Mouse (Mus musculus) brown adipose tissue, adult 24 weeks (tissue): Measurements from ENCODE around the gene Sfrp5. TPM values are rescaled to one million over a fixed set of nuclear protein-coding genes. Genes with fewer than 3 reads are reported as not detected.

Experiments
- H3K27ac ChIP-seq: fragments of 200-500 bp; replicated peaks from 2 replicates; pipeline ENCODE4 v1.5.1; 2012; ENCODE audit warnings: low read depth, mild to moderate bottlenecking, low read length
- H3K4me1 ChIP-seq: fragments of 200-500 bp; 2 replicates; pipeline ENCODE4 v1.6.1; 2012; ENCODE audit warnings: low read length, mixed read lengths; ENCODE audit not compliant: control insufficient read depth, insufficient read depth, insufficient read length
- H3K4me3 ChIP-seq: fragments of 200-500 bp; 2 replicates; pipeline ENCODE4 v1.5.1; 2012; ENCODE audit warnings: low read depth, mild to moderate bottlenecking, low read length, moderate library complexity; ENCODE audit not compliant: insufficient read depth
- polyA plus RNA-seq: library from polyadenylated mRNA; stranded (reverse); fragments of >200 nt; gene quantifications from 2 replicates; pipeline ENCODE4 v1.2.4, GENCODE M21; 2012; ENCODE audit not compliant: missing spikeins, insufficient read depth, insufficient read length

Gene Sfrp5
- 2.8 and 4.7 TPM in 2 replicates for polyA plus RNA-seq

- Histone ChIP-seq H3K4me1 (no peaks in the 10 kb centered on the region), H3K4me3 (no peak within 1 kb of the TSS), H3K27ac (no peak within 1 kb of the TSS)
Measured at GRCm38 (mm10) chr19:42201696-42202381, at the start of gene Sfrp5. Gene Sfrp5 (minus strand): TSS chr19:42202252.

- no peaks in the 10 kb centered on the region for H3K4me1 ChIP-seq
- H3K27ac ChIP-seq = no peak overlapping the region
- H3K4me3 ChIP-seq = no peak overlapping the region
Measured at GRCm38 (mm10) chr19:42249976-42250914, 48.2 kb upstream of the Sfrp5 start.

- Histone ChIP-seq H3K27ac (no peak within 1 kb of the TSS), H3K4me1 (no peaks in the 10 kb centered on the region), H3K4me3 (no peak within 1 kb of the TSS)
Measured at GRCm38 (mm10) chr19:42247519-42247918, 45.5 kb upstream of the Sfrp5 start, which contains the start of gene Golga7b. Gene Golga7b (plus strand): TSS chr19:42247574.

GRCm38 (mm10) chr19:42246626-42247025 is 44.6 kb upstream of the Sfrp5 start:
- no peak overlapping the region for H3K4me3 ChIP-seq
- H3K27ac ChIP-seq = no peak overlapping the region
- no peaks in the 10 kb centered on the region for H3K4me1 ChIP-seq

- no peak overlapping the region for H3K4me3 ChIP-seq
- H3K4me1 ChIP-seq = no peaks in the 10 kb centered on the region
- no peak overlapping the region for H3K27ac ChIP-seq
Measured at GRCm38 (mm10) chr19:42243401-42243800, 41.3 kb upstream of the Sfrp5 start.

- Histone ChIP-seq H3K4me3 (no peak overlapping the region), H3K4me1 (no peaks in the 10 kb centered on the region), H3K27ac (no peak overlapping the region)
Measured at GRCm38 (mm10) chr19:42240881-42241280, 38.8 kb upstream of the Sfrp5 start.

GRCm38 (mm10) chr19:42238341-42238715 is 36.3 kb upstream of the Sfrp5 start:
- H3K4me1 ChIP-seq = no peaks in the 10 kb centered on the region
- H3K4me3 ChIP-seq = no peak overlapping the region
- no peak overlapping the region for H3K27ac ChIP-seq

- Histone ChIP-seq H3K4me3 (no peak overlapping the region), H3K27ac (no peak overlapping the region), H3K4me1 (no peaks in the 10 kb centered on the region)
Measured at GRCm38 (mm10) chr19:42237602-42238340, 35.7 kb upstream of the Sfrp5 start.

GRCm38 (mm10) chr19:42230986-42231385 is 28.9 kb upstream of the Sfrp5 start:
- no peak overlapping the region for H3K27ac ChIP-seq
- H3K4me1 ChIP-seq = no peaks in the 10 kb centered on the region
- H3K4me3 ChIP-seq = no peak overlapping the region

GRCm38 (mm10) chr19:42230288-42230568 is 28.2 kb upstream of the Sfrp5 start:
- Histone ChIP-seq H3K4me1 (no peaks in the 10 kb centered on the region), H3K27ac (no peak overlapping the region), H3K4me3 (no peak overlapping the region)

GRCm38 (mm10) chr19:42229499-42230287 is 27.6 kb upstream of the Sfrp5 start:
- H3K4me1 ChIP-seq = no peaks in the 10 kb centered on the region
- no peak overlapping the region for H3K27ac ChIP-seq
- no peak overlapping the region for H3K4me3 ChIP-seq

- H3K4me3 ChIP-seq = no peak overlapping the region
- no peak overlapping the region for H3K27ac ChIP-seq
- no peaks in the 10 kb centered on the region for H3K4me1 ChIP-seq
Measured at GRCm38 (mm10) chr19:42226451-42226850, 24.4 kb upstream of the Sfrp5 start.

- H3K4me3 ChIP-seq = no peak overlapping the region
- no peak overlapping the region for H3K27ac ChIP-seq
- H3K4me1 ChIP-seq = no peaks in the 10 kb centered on the region
Measured at GRCm38 (mm10) chr19:42217374-42217763, 15.3 kb upstream of the Sfrp5 start.

GRCm38 (mm10) chr19:42216699-42217373 is 14.8 kb upstream of the Sfrp5 start:
- Histone ChIP-seq H3K4me1 (no peaks in the 10 kb centered on the region), H3K4me3 (no peak overlapping the region), H3K27ac (no peak overlapping the region)
